Mouse (Mus musculus) neural tube, embryonic 13.5 days (tissue): ENCODE results near the gene Slc5a10. TPM values are rescaled to one million over a fixed set of nuclear protein-coding genes. Genes with fewer than 3 reads are reported as not detected.

Experiments
- ATAC-seq: fragments of 200-750 bp; cut with Nextera tagmentation; 2 replicates; pipeline ENCODE4 v1.8.0; 2017; ENCODE audit warnings: low read depth, mild to moderate bottlenecking, moderate TSS enrichment, moderate library complexity
- H3K27ac ChIP-seq: fragments of 300-500 bp; sonication (generic); replicated peaks from 2 replicates; pipeline ENCODE4 v1.5.1; 2015; ENCODE audit warnings: moderate library complexity, mild to moderate bottlenecking, inconsistent platforms
- H3K27me3 ChIP-seq: fragments of 300-500 bp; sonication (generic); 2 replicates; pipeline ENCODE4 v1.6.1; 2015; ENCODE audit warnings: mild to moderate bottlenecking, inconsistent platforms
- H3K36me3 ChIP-seq: fragments of 300-500 bp; sonication (generic); 2 replicates; pipeline ENCODE4 v1.6.1; 2015; ENCODE audit warnings: mild to moderate bottlenecking, inconsistent platforms
- H3K4me1 ChIP-seq: fragments of 300-500 bp; sonication (generic); replicated peaks from 2 replicates; pipeline ENCODE4 v1.6.1; 2015; ENCODE audit warnings: inconsistent platforms
- H3K4me2 ChIP-seq: fragments of 300-500 bp; sonication (generic); 2 replicates; pipeline ENCODE4 v1.6.1; 2015; ENCODE audit warnings: inconsistent platforms, mild to moderate bottlenecking, moderate library complexity
- H3K4me3 ChIP-seq: fragments of 300-500 bp; sonication (generic); 2 replicates; pipeline ENCODE4 v1.5.1; 2015; ENCODE audit warnings: mild to moderate bottlenecking, inconsistent platforms
- H3K9ac ChIP-seq: fragments of 300-500 bp; sonication (generic); 2 replicates; pipeline ENCODE4 v1.6.1; 2015; ENCODE audit warnings: moderate library complexity, mild to moderate bottlenecking, inconsistent platforms
- H3K9me3 ChIP-seq: fragments of 300-500 bp; sonication (generic); 2 replicates; pipeline ENCODE4 v1.6.1; 2016; ENCODE audit warnings: inconsistent platforms
- WGBS: fragments of 180-500 bp; shearing (Covaris S2); methylation state at CpG from one replicate; pipeline ENCODE4 v1.1.7; 2015; 5-methylcytosine and 5-hydroxymethylcytosine counted together
- polyA plus RNA-seq: library from polyadenylated mRNA; unstranded; fragments of >200 nt; fragmentation: Nextera tagmentation; extraction: Ambion mirVana; gene quantifications from 2 replicates; pipeline ENCODE4 v1.2.1, GENCODE M21; 2015

Slc5a10 gene
- polyA plus RNA-seq: not detected in 2 replicates

DNA sequence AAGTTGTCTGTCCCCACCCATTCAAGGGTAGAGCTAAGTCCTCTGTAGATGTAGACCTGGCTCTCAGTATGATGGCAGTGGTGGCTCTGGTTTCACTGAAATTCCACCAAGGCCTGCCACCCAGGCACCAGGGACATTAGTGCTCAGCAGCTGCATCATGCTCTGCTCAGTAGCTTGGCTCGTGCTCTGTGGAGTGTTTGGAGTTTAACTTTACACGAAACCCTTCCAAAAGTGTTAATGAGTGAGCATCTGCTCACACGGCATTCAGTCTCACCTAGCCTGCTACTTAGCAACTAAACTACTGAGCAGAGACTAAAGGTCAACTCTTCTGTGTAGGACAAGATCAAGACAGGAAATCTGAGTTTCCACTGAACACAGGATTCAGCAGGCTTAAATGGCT, at the start of gene Slc5a10:
Gene Slc5a10 (minus strand): TSS at position 191 of the 400 bp plus-strand sequence.
- H3K4me1 ChIP-seq: peaks cover 9% of the 10 kb centered on the region; the same call in 1 of the 2 replicates
- ATAC-seq: no peak
- H3K4me2 ChIP-seq: no peak within 1 kb of the TSS
- no peak within 1 kb of the TSS for H3K27ac ChIP-seq
- H3K9ac ChIP-seq: no peak within 1 kb of the TSS
- H3K4me3 ChIP-seq: no peak within 1 kb of the TSS
- H3K36me3 ChIP-seq: no peaks in the 10 kb centered on the region; the same call in 1 of the 2 replicates
- H3K27me3 ChIP-seq: no peaks in the 10 kb centered on the region
- no peaks in the 10 kb centered on the region for H3K9me3 ChIP-seq
- WGBS: 88% methylated on average over 3 of the region's 3 CpGs

DNA sequence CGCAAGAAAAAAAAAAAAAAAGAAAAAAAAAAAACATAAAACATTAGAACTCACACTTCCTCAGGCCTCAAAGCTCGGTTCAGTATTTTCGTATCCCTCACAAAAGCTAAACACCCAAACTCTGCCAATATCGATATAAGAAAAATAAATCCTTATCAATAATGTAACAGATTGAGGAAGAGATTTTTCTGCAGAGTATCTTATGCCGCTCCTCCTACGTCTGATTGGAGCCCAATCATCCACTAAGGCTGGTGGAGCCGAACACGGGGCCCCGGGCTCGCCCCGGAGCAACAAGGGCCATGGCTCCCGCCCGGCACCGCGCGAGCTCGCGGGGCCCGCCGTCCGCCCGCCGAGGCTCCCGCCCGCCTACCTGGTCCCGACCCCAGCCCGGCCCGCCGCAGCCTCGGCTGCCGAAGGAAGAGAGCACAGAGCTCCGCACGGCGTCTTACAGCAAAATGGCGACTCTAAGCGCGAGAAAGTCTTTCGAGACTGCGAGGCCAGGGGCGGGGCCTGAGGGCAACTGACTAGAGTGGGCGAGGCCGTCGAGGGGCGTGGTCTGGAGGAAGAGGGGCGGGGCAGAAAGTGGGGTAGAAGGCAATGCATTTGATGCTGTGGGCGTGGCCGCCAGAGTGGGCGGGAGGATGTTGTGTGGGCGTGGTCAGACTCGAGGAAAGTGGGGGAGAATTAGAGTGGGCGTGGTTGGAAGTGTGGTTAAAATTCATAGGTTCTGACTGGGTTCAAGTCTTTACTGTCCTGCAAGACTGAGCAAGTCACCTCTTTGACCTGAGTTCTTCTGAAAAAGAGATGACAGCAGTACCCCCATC, 41.2 kb upstream of the Slc5a10 start, which contains the start of gene Prpsap2:
Gene Prpsap2 (minus strand): TSS at position 505 of the 824 bp plus-strand sequence.
- peaks cover 21% of the 10 kb centered on the region for H3K4me1 ChIP-seq
- peak within 1 kb of the TSS; percentile 92 for H3K27ac ChIP-seq
- H3K4me2 ChIP-seq: peak within 1 kb of the TSS; percentile 67
- H3K36me3 ChIP-seq: no peaks in the 10 kb centered on the region
- no peaks in the 10 kb centered on the region for H3K27me3 ChIP-seq
- peak within 1 kb of the TSS; percentile 60 for H3K4me3 ChIP-seq
- H3K9me3 ChIP-seq: no peaks in the 10 kb centered on the region; the same call in 1 of the 2 replicates
- H3K9ac ChIP-seq: peak within 1 kb of the TSS; percentile 80
- ATAC-seq: peak; percentile 95
- WGBS: under 1% methylated on average over 51 of the region's 51 CpGs

- 66% methylated on average over 5 of the region's 5 CpGs for WGBS
Observed at GRCm38 (mm10) chr11:61760518-61760917, 39.9 kb upstream of the Slc5a10 start.

DNA sequence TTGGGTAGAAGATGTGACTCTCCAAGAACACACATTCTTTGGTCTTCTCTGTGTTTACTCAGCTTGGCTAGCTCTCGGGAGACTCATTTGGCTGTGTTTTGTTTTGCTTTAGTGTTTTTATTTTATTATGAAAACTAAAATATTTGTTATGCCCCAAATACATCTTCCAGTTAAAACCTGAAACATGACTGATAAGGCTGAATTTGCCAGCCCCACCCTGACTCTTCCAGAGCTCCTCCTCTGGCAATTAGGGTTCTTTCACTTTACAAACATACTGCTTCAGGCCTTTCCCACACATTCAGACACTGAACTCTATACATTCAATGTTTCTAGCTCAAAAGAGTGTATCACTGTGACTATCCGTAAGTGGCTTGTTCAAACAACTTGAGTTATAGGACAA, 36.5 kb upstream of the Slc5a10 start:
- H3K4me2 ChIP-seq: no peak overlapping the region
- H3K4me3 ChIP-seq: no peak overlapping the region
- WGBS: 89% methylated on average over 2 of the region's 2 CpGs
- H3K36me3 ChIP-seq: peaks cover 39% of the 10 kb centered on the region
- H3K9me3 ChIP-seq: no peaks in the 10 kb centered on the region; the same call in 1 of the 2 replicates
- H3K27ac ChIP-seq: no peak overlapping the region
- ATAC-seq: no peak
- no peak overlapping the region for H3K9ac ChIP-seq
- no peaks in the 10 kb centered on the region for H3K27me3 ChIP-seq
- peaks cover 21% of the 10 kb centered on the region for H3K4me1 ChIP-seq

More at GRCm38 (mm10) chr11:61760518-61760917, 39.9 kb upstream of the Slc5a10 start:
- Histone ChIP-seq H3K4me3 (peak overlapping the region; percentile 60), H3K9ac (peak overlapping the region; percentile 80; the same call in 1 of the 2 replicates), H3K4me2 (peak overlapping the region; percentile 67), H3K27me3 (no peaks in the 10 kb centered on the region), H3K36me3 (peaks cover 8% of the 10 kb centered on the region), H3K27ac (no peak overlapping the region), H3K4me1 (peaks cover 21% of the 10 kb centered on the region), H3K9me3 (no peaks in the 10 kb centered on the region; the same call in 1 of the 2 replicates)
- ATAC-seq: no peak

GRCm38 (mm10) chr11:61751612-61752011, 31.0 kb upstream of the Slc5a10 start:
- H3K36me3 ChIP-seq: peaks cover 87% of the 10 kb centered on the region
- 77% methylated on average over 5 of the region's 5 CpGs for whole genome bisulfite sequencing
- no peak overlapping the region for H3K4me3 ChIP-seq
- no peaks in the 10 kb centered on the region for H3K4me1 ChIP-seq
- H3K9ac ChIP-seq: no peak overlapping the region
- H3K27ac ChIP-seq: no peak overlapping the region
- no peaks in the 10 kb centered on the region; the same call in 1 of the 2 replicates for H3K9me3 ChIP-seq
- H3K27me3 ChIP-seq: no peaks in the 10 kb centered on the region
- H3K4me2 ChIP-seq: no peak overlapping the region
- no peak for ATAC-seq

- WGBS: 66% methylated on average over 3 of the region's 3 CpGs
- H3K9ac ChIP-seq: no peak overlapping the region
- H3K4me3 ChIP-seq: no peak overlapping the region
- H3K4me2 ChIP-seq: no peak overlapping the region
- no peaks in the 10 kb centered on the region for H3K9me3 ChIP-seq
- H3K27me3 ChIP-seq: no peaks in the 10 kb centered on the region
- no peaks in the 10 kb centered on the region for H3K4me1 ChIP-seq
- H3K36me3 ChIP-seq: peaks cover 84% of the 10 kb centered on the region
- H3K27ac ChIP-seq: no peak overlapping the region
- ATAC-seq: no peak
Observed at GRCm38 (mm10) chr11:61747161-61747560, 26.5 kb upstream of the Slc5a10 start.

DNA sequence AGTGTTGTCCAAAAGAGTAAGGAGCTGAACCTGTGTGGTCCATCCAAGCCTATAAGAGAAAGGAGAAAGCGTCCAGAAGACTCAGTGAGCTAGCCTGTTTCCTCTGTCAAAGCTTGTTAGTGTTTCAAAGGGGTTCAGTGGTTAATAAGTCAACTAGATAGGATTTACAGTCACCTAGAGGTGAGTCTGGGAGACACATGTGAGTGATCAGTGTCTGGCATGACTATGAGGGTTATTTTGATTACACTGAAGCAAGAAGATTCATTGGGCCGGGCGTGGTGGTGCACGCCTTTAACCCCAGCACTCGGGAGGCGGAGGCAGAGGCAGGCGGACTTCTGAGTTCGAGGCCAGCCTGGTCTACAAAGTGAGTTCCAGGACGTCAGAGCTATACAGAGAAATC, 25.2 kb upstream of the Slc5a10 start:
- H3K4me3 ChIP-seq: no peak overlapping the region
- 95% methylated on average over 9 of the region's 9 CpGs for WGBS
- no peaks in the 10 kb centered on the region for H3K9me3 ChIP-seq
- peaks cover 83% of the 10 kb centered on the region for H3K36me3 ChIP-seq
- no peaks in the 10 kb centered on the region for H3K4me1 ChIP-seq
- H3K4me2 ChIP-seq: no peak overlapping the region
- no peak overlapping the region for H3K27ac ChIP-seq
- ATAC-seq: no peak
- no peaks in the 10 kb centered on the region for H3K27me3 ChIP-seq
- H3K9ac ChIP-seq: no peak overlapping the region

DNA sequence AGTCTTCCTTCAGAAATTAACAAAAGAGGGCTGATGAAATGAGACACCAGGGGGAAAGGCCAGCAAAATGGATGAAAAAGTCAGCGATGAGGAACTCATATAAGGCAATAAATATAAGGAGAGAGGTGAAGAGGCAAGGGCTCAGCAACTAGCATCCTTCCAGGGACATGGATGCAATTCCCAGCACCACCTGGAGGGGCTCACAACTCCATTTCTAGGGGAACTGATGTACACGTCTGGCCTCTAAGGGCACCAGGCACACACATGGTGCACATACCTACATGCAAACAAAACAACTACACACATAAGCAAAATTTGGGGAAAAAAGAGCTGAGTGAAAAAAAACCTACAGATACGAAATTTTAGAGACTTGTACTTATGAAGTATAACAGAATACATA, 23.8 kb upstream of the Slc5a10 start:
- H3K27me3 ChIP-seq: no peaks in the 10 kb centered on the region
- no peak overlapping the region for H3K9ac ChIP-seq
- H3K4me1 ChIP-seq: no peaks in the 10 kb centered on the region
- H3K27ac ChIP-seq: no peak overlapping the region
- H3K9me3 ChIP-seq: no peaks in the 10 kb centered on the region
- WGBS: 73% methylated on average over 3 of the region's 3 CpGs
- peaks cover 83% of the 10 kb centered on the region for H3K36me3 ChIP-seq
- no peak overlapping the region for H3K4me3 ChIP-seq
- ATAC-seq: no peak
- H3K4me2 ChIP-seq: no peak overlapping the region

DNA sequence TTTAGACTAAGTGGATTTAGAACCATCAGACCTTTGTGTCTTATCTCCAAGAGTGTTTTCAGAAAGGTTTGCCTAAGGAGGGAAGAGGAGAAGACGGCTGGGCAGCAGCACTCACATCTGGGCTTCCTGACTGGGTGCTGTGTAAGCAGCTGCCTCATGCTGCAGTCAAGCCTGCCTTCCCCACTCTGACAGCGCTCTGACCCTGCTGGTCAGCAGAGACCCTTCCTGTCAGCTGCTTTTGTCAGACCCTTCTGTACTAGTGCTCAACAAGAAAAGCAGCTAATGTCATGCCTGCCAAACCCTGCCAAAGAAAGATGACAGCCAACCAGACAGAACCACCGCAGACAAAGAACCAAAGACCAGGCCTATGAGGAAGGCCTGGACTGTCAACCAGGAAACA, 23.1 kb upstream of the Slc5a10 start:
- Histone ChIP-seq H3K36me3 (peaks cover 83% of the 10 kb centered on the region), H3K27me3 (no peaks in the 10 kb centered on the region), H3K9me3 (no peaks in the 10 kb centered on the region), H3K4me3 (no peak overlapping the region), H3K9ac (no peak overlapping the region), H3K27ac (no peak overlapping the region), H3K4me2 (no peak overlapping the region), H3K4me1 (no peaks in the 10 kb centered on the region)
- 73% methylated on average over 3 of the region's 3 CpGs for WGBS
- ATAC-seq: no peak

DNA sequence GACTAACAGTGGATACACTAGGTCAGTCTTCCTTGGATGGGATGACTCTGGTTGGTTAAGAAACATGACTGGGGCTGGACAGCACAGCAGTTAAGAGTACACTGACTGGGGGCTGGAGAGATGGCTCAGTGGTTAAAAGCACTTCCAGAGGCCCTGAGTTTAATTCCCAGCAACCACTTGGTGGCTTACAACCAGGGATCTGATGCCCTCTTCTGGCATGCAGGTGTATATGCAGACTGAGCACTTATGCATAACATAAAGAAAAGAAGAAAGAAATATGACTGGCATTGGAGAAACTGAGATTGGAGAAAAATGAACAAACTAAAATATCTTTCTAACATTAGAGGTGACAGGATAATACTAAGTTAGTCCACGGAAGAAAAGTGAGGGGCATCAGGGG, 19.9 kb upstream of the Slc5a10 start:
- Histone ChIP-seq H3K4me2 (no peak overlapping the region), H3K9ac (no peak overlapping the region), H3K36me3 (peaks cover 95% of the 10 kb centered on the region), H3K4me3 (no peak overlapping the region), H3K27me3 (no peaks in the 10 kb centered on the region), H3K27ac (no peak overlapping the region), H3K4me1 (no peaks in the 10 kb centered on the region), H3K9me3 (no peaks in the 10 kb centered on the region)
- ATAC-seq: no peak
- WGBS: 92% methylated on average over 1 of the region's 1 CpGs

GRCm38 (mm10) chr11:61737290-61737689, 16.7 kb upstream of the Slc5a10 start:
- H3K36me3 ChIP-seq: peaks cover 96% of the 10 kb centered on the region
- ATAC-seq: no peak
- H3K4me2 ChIP-seq: no peak overlapping the region
- no peak overlapping the region for H3K4me3 ChIP-seq
- no peak overlapping the region for H3K9ac ChIP-seq
- H3K4me1 ChIP-seq: no peaks in the 10 kb centered on the region
- WGBS: 94% methylated on average over 1 of the region's 1 CpGs
- no peaks in the 10 kb centered on the region for H3K27me3 ChIP-seq
- H3K9me3 ChIP-seq: no peaks in the 10 kb centered on the region
- H3K27ac ChIP-seq: no peak overlapping the region

DNA sequence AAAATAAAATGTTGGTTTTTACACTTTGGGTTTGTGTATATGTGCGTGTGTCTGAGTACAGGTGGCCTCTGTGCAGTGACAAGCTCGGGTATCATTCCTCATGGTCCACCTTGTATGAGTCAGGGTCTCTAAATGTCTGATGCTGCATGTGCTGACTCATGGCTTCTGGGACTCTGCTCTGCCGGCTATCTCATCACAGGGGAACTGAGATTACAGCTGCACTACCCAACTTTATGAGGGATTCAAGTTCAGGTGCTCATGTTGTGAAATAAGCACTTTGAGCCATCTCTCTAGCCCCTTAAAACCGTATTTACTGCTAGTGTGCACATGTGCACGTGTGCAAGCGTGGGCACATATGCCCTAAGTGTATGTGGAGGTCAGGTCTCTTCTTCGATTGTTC, 12.0 kb upstream of the Slc5a10 start:
- no peak overlapping the region for H3K4me3 ChIP-seq
- no peaks in the 10 kb centered on the region for H3K27me3 ChIP-seq
- H3K4me1 ChIP-seq: no peaks in the 10 kb centered on the region
- H3K36me3 ChIP-seq: peaks cover 94% of the 10 kb centered on the region
- no peak for ATAC-seq
- WGBS: 90% methylated on average over 7 of the region's 7 CpGs
- no peak overlapping the region for H3K9ac ChIP-seq
- no peaks in the 10 kb centered on the region for H3K9me3 ChIP-seq
- no peak overlapping the region for H3K27ac ChIP-seq
- no peak overlapping the region for H3K4me2 ChIP-seq
